Comparison of ENCODE assay signal across 10 mouse cellular contexts in genomic region chr13:60358408-60359060, GRCm38 (mm10).
DNase-seq lines count a peak whose midpoint lies in the region; ATAC-seq and TF ChIP-seq lines count a peak whose summit lies in the region.
"Had no signal": no experiment of that assay in that cellular context is flagged by ENCODE, and none has a peak within 500 bp of the region (broad histone marks: within the 10 kb centered on the region; RNA-seq: fewer than 3 reads in every experiment).

No protein-coding gene starts in this region.

- peaks cover 20% of the 10 kb centered on the region for H3K4me1 ChIP-seq in lung, embryonic 14.5 days (ENCODE audit: insufficient read depth)
- H3K4me1 ChIP-seq in brown adipose tissue, adult 24 weeks (ENCODE audit: control insufficient read depth, insufficient read depth, insufficient read length, low read length) = no peaks in the 10 kb centered on the region
- H3K4me1 ChIP-seq in small intestine, adult 2 months (ENCODE audit: control insufficient read depth, insufficient read depth, insufficient read length, low read length) = peaks cover 2% of the 10 kb centered on the region; the same call in 1 of the 2 replicates
- no peaks in the 10 kb centered on the region for H3K4me1 ChIP-seq in midbrain, embryonic 13.5 days (replicated peaks)
- no peaks in the 10 kb centered on the region for H3K4me1 ChIP-seq in neural tube, embryonic 15.5 days
- H3K4me1 ChIP-seq: megakaryocyte, embryonic 14.5 days had no signal

- no peaks in the 10 kb centered on the region for H3K27me3 ChIP-seq in lung, embryonic 14.5 days (ENCODE audit: insufficient read depth, low read length)
- H3K27me3 ChIP-seq in small intestine, adult 2 months (ENCODE audit: control insufficient read depth, insufficient read depth, low read length) = no peaks in the 10 kb centered on the region; the same call in 1 of the 2 replicates
- H3K27me3 ChIP-seq in midbrain, embryonic 13.5 days = no peaks in the 10 kb centered on the region
- no peaks in the 10 kb centered on the region for H3K27me3 ChIP-seq in neural tube, embryonic 15.5 days (replicated peaks)
- H3K27me3 ChIP-seq: heart, embryonic 13.5 days; megakaryocyte, embryonic 14.5 days had no signal

- peak; percentile 75; the same call in 1 of the 2 replicates for ATAC-seq in lung, embryonic 14.5 days (ENCODE audit: insufficient read depth)
- ATAC-seq in midbrain, embryonic 13.5 days = no peak
- no peak for ATAC-seq in neural tube, embryonic 15.5 days (ENCODE audit: low FRiP score)

- 56% methylated on average over 7 of the region's 7 CpGs for WGBS in lung, embryonic 14.5 days
- 45% methylated on average over 7 of the region's 7 CpGs for WGBS in small intestine, adult 2 months
- 88% methylated on average over 7 of the region's 7 CpGs for WGBS in midbrain, embryonic 13.5 days
- 82% methylated on average over 7 of the region's 7 CpGs for WGBS in neural tube, embryonic 15.5 days

- no peak overlapping the region for H3K9ac ChIP-seq in lung, embryonic 14.5 days
- no peak overlapping the region for H3K9ac ChIP-seq in midbrain, embryonic 13.5 days (replicated peaks)
- no peak overlapping the region for H3K9ac ChIP-seq in neural tube, embryonic 15.5 days (replicated peaks)
- H3K9ac ChIP-seq: heart, embryonic 13.5 days had no signal

- 0 out of 2 replicates have a peak overlapping the region, but pooled peaks have one; percentile 56 for H3K27ac ChIP-seq in lung, embryonic 14.5 days (ENCODE audit: low read depth)
- peak overlapping the region; percentile 40 for H3K27ac ChIP-seq in brown adipose tissue, adult 24 weeks (replicated peaks; ENCODE audit: low read depth, low read length)
- H3K27ac ChIP-seq in small intestine, adult 2 months (ENCODE audit: insufficient read depth, low read depth, low read length) = peak overlapping the region; percentile 19; the same call in 1 of the 2 replicates
- no peak overlapping the region for H3K27ac ChIP-seq in midbrain, embryonic 13.5 days
- H3K27ac ChIP-seq in neural tube, embryonic 15.5 days (replicated peaks) = no peak overlapping the region
- H3K27ac ChIP-seq: heart, embryonic 13.5 days had no signal

- H3K36me3 ChIP-seq in lung, embryonic 14.5 days (ENCODE audit: insufficient read depth) = no peaks in the 10 kb centered on the region
- H3K36me3 ChIP-seq in small intestine, adult 2 months (ENCODE audit: control insufficient read depth, insufficient read depth, low read length) = no peaks in the 10 kb centered on the region
- no peaks in the 10 kb centered on the region for H3K36me3 ChIP-seq in midbrain, embryonic 13.5 days
- H3K36me3 ChIP-seq in neural tube, embryonic 15.5 days = no peaks in the 10 kb centered on the region
- H3K36me3 ChIP-seq: heart, embryonic 13.5 days had no signal

- no peak for TF ChIP-seq POLR2A in small intestine, adult 2 months (IDR thresholded peaks at IDR 0.05; ENCODE audit: low read depth, low read length)

- TF ChIP-seq CTCF in lung, embryonic 14.5 days (IDR thresholded peaks at IDR 0.05; ENCODE audit: low read depth) = no peak
- TF ChIP-seq CTCF in small intestine, adult 2 months (IDR thresholded peaks at IDR 0.05; ENCODE audit: extremely low read depth, insufficient read length, insufficient replicate concordance, low read depth, low read length) = no peak

- intact Hi-C loops in heart, postnatal 10 days (cut with DNase I) = no loop called here

- H3K9me3 ChIP-seq in lung, embryonic 14.5 days (ENCODE audit: low read depth, low read length) = no peaks in the 10 kb centered on the region
- H3K9me3 ChIP-seq in midbrain, embryonic 13.5 days = no peaks in the 10 kb centered on the region
- H3K9me3 ChIP-seq in neural tube, embryonic 15.5 days (replicated peaks) = no peaks in the 10 kb centered on the region
- H3K9me3 ChIP-seq: heart, embryonic 13.5 days had no signal

- DNase-seq in lung, embryonic 14.5 days = peak; percentile 72
- no peak for DNase-seq in lung, postnatal 14 days
- peak; percentile 39 to 47 for DNase-seq in heart, postnatal 10 days
- DNase-seq in cerebellum, adult 11 months = no peak

- no peak overlapping the region for H3K4me3 ChIP-seq in lung, embryonic 14.5 days (ENCODE audit: low read depth, low read length)
- H3K4me3 ChIP-seq in brown adipose tissue, adult 24 weeks (ENCODE audit: insufficient read depth, low read depth, low read length) = no peak overlapping the region
- no peak overlapping the region for H3K4me3 ChIP-seq in small intestine, adult 2 months (ENCODE audit: low read depth, low read length)
- H3K4me3 ChIP-seq in midbrain, embryonic 13.5 days (replicated peaks) = no peak overlapping the region
- no peak overlapping the region for H3K4me3 ChIP-seq in neural tube, embryonic 15.5 days (replicated peaks)
- H3K4me3 ChIP-seq: heart, embryonic 13.5 days; megakaryocyte, embryonic 14.5 days had no signal

- no peak overlapping the region for H3K4me2 ChIP-seq in lung, embryonic 14.5 days
- no peak overlapping the region for H3K4me2 ChIP-seq in midbrain, embryonic 13.5 days (replicated peaks)
- H3K4me2 ChIP-seq in neural tube, embryonic 15.5 days = no peak overlapping the region
- H3K4me2 ChIP-seq: heart, embryonic 13.5 days had no signal

Comparison
In these comparisons a context has a peak if more than half of its experiments do, and no peak if none do; other contexts are left out.
1. DNase-seq: peak in lung, embryonic 14.5 days (single experiment) and heart, postnatal 10 days (2 of 2); none in lung, postnatal 14 days (single experiment) and cerebellum, adult 11 months (single experiment).
2. H3K27ac ChIP-seq: peak in lung, embryonic 14.5 days (single experiment), brown adipose tissue, adult 24 weeks (single experiment) and small intestine, adult 2 months (single experiment); none in midbrain, embryonic 13.5 days (single experiment) and neural tube, embryonic 15.5 days (single experiment).